ENCODE assay signal across 9 mouse cellular contexts in the genomic region with DNA sequence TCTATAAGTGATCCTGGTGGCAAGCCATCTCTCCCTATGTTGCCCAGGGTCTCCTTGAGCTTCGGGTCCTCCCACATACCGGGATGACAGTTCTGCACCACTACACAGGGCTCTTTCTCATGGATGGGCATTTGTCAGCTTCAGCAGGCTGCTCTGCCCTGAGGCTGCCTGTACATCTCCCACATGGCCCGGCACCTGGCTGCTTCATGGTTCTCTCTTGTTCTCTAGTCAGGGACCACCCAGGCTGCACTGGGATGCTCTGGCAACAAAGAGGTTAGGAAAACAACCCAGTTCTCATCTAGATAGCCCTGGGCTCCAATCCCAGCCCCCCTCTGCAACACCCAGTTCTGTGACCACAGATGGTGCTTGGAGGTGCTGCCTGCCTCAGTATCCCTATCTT.
DNase-seq lines count a peak whose midpoint lies in the region; ATAC-seq lines count a peak whose summit lies in the region.
"Had no signal": no experiment of that assay in that cellular context is flagged by ENCODE, and none has a peak within 500 bp of the region (broad histone marks: within the 10 kb centered on the region; RNA-seq: fewer than 3 reads in every experiment).

No protein-coding gene starts in this region.

- H3K9me3 ChIP-seq in hindbrain, embryonic 10.5 days = 0 out of 2 replicates have a peak, but pooled peaks cover 3% of the 10 kb centered on the region
- H3K9me3 ChIP-seq in midbrain, embryonic 13.5 days = no peaks in the 10 kb centered on the region
- no peaks in the 10 kb centered on the region for H3K9me3 ChIP-seq in heart, embryonic 11.5 days (replicated peaks; ENCODE audit: control insufficient read depth, low read length)
- H3K9me3 ChIP-seq: heart, embryonic 15.5 days had no signal

- peaks cover 48% of the 10 kb centered on the region for H3K4me1 ChIP-seq in hindbrain, embryonic 10.5 days (replicated peaks)
- peaks cover 43% of the 10 kb centered on the region for H3K4me1 ChIP-seq in midbrain, embryonic 13.5 days (replicated peaks)
- H3K4me1 ChIP-seq in heart, embryonic 11.5 days (ENCODE audit: control insufficient read depth, insufficient read depth, low read length) = peaks cover 19% of the 10 kb centered on the region

- H3K36me3 ChIP-seq in hindbrain, embryonic 10.5 days = peaks cover 94% of the 10 kb centered on the region
- peaks cover 46% of the 10 kb centered on the region for H3K36me3 ChIP-seq in midbrain, embryonic 13.5 days
- peaks cover 17% of the 10 kb centered on the region for H3K36me3 ChIP-seq in heart, embryonic 11.5 days (ENCODE audit: control insufficient read depth, insufficient read depth, low read length)

- WGBS in hindbrain, embryonic 10.5 days = 59% methylated on average over 3 of the region's 3 CpGs
- WGBS in midbrain, embryonic 13.5 days = 51% methylated on average over 3 of the region's 3 CpGs
- WGBS in heart, embryonic 11.5 days (ENCODE audit: insufficient replicate concordance) = 70% methylated on average over 3 of the region's 3 CpGs

- DNase-seq in MN1 (ENCODE audit: low spot score) = peak; percentile 46
- DNase-seq in embryo, embryonic 11 days = peak; percentile 78
- DNase-seq in hindbrain, embryonic 10.5 days (ENCODE audit: low spot score) = peak; percentile 66
- no peak for DNase-seq in right cerebral cortex, adult 2 months (ENCODE audit: low spot score in 2 of 2)
- DNase-seq in gastrocnemius, postnatal 25 days = no peak
- no peak for DNase-seq in thymus, postnatal 36 days

- H3K27ac ChIP-seq in hindbrain, embryonic 10.5 days = peak overlapping the region; percentile 81
- H3K27ac ChIP-seq in midbrain, embryonic 13.5 days = peak overlapping the region; percentile 74
- no peak overlapping the region for H3K27ac ChIP-seq in heart, embryonic 11.5 days (ENCODE audit: low read depth, low read length)
- H3K27ac ChIP-seq: heart, embryonic 15.5 days had no signal

- ATAC-seq in midbrain, embryonic 13.5 days = peak; percentile 28; the same call in 1 of the 2 replicates
- no peak for ATAC-seq in heart, embryonic 11.5 days (replicated peaks; ENCODE audit: insufficient number of reproducible peaks, low FRiP score, low TSS enrichment)

- no peak overlapping the region for H3K4me3 ChIP-seq in hindbrain, embryonic 10.5 days
- H3K4me3 ChIP-seq in midbrain, embryonic 13.5 days (replicated peaks) = no peak overlapping the region
- H3K4me3 ChIP-seq in heart, embryonic 11.5 days (ENCODE audit: low read depth, low read length) = no peak overlapping the region
- H3K4me3 ChIP-seq: heart, embryonic 15.5 days had no signal

- 0 out of 2 replicates have a peak overlapping the region, but pooled peaks have one; percentile 28 for H3K9ac ChIP-seq in midbrain, embryonic 13.5 days (replicated peaks)
- H3K9ac ChIP-seq in heart, embryonic 11.5 days (ENCODE audit: low read depth, low read length) = no peak overlapping the region
- H3K9ac ChIP-seq: heart, embryonic 15.5 days had no signal

- H3K27me3 ChIP-seq in hindbrain, embryonic 10.5 days (ENCODE audit: insufficient read depth, poor library complexity, severe bottlenecking) = no peaks in the 10 kb centered on the region
- H3K27me3 ChIP-seq in midbrain, embryonic 13.5 days = no peaks in the 10 kb centered on the region
- no peaks in the 10 kb centered on the region for H3K27me3 ChIP-seq in heart, embryonic 11.5 days (ENCODE audit: control insufficient read depth, insufficient read depth, low read length)
- H3K27me3 ChIP-seq: heart, embryonic 15.5 days had no signal

- H3K4me2 ChIP-seq in midbrain, embryonic 13.5 days (replicated peaks) = no peak overlapping the region
- H3K4me2 ChIP-seq in heart, embryonic 11.5 days = no peak overlapping the region
- H3K4me2 ChIP-seq: heart, embryonic 15.5 days had no signal

Comparison
In these comparisons a context has a peak if more than half of its experiments do, and no peak if none do; other contexts are left out.
1. DNase-seq: peak in MN1 (single experiment), embryo, embryonic 11 days (single experiment) and hindbrain, embryonic 10.5 days (single experiment); none in right cerebral cortex, adult 2 months (0 of 2), gastrocnemius, postnatal 25 days (single experiment) and thymus, postnatal 36 days (0 of 2).